Mouse (Mus musculus) embryonic facial prominence, embryonic 15.5 days (tissue): Measurements from ENCODE around the gene Ahcyl2. TPM values are rescaled to one million over a fixed set of nuclear protein-coding genes. Genes with fewer than 3 reads are reported as not detected.
A peak's percentile ranks its signal among the peaks of the same experiment; 100 is the strongest.

Experiments used
- ATAC-seq: fragments of 200-750 bp; cut with Nextera tagmentation; 2 replicates; pipeline ENCODE4 v1.8.0; 2017; ENCODE audit warnings: low read depth, moderate TSS enrichment; ENCODE audit not compliant: insufficient number of reproducible peaks, low FRiP score, low TSS enrichment
- H3K27ac ChIP-seq: fragments of 300-500 bp; sonication (generic); replicated peaks from 2 replicates; pipeline ENCODE4 v1.5.1; 2015; ENCODE audit warnings: mild to moderate bottlenecking, inconsistent platforms
- H3K27me3 ChIP-seq: fragments of 300-500 bp; sonication (generic); 2 replicates; pipeline ENCODE4 v1.6.1; 2015; ENCODE audit warnings: inconsistent platforms
- H3K36me3 ChIP-seq: fragments of 300-500 bp; sonication (generic); 2 replicates; pipeline ENCODE4 v1.6.1; 2015; ENCODE audit warnings: mild to moderate bottlenecking, inconsistent platforms
- H3K4me1 ChIP-seq: fragments of 300-500 bp; sonication (generic); 2 replicates; pipeline ENCODE4 v1.6.1; 2015; ENCODE audit warnings: inconsistent platforms
- H3K4me2 ChIP-seq: fragments of 300-500 bp; sonication (generic); replicated peaks from 2 replicates; pipeline ENCODE4 v1.6.1; 2015; ENCODE audit warnings: mild to moderate bottlenecking, inconsistent platforms
- H3K4me3 ChIP-seq: fragments of 300-500 bp; sonication (generic); replicated peaks from 2 replicates; pipeline ENCODE4 v1.5.1; 2015; ENCODE audit warnings: mild to moderate bottlenecking, inconsistent platforms
- H3K9ac ChIP-seq: fragments of 300-500 bp; sonication (generic); 2 replicates; pipeline ENCODE4 v1.6.1; 2015; ENCODE audit warnings: inconsistent platforms
- H3K9me3 ChIP-seq: fragments of 300-500 bp; sonication (generic); replicated peaks from 2 replicates; pipeline ENCODE4 v1.6.1; 2016; ENCODE audit warnings: inconsistent platforms
- WGBS: fragments of 180-500 bp; shearing (Covaris S2); methylation state at CpG from one replicate; pipeline ENCODE4 v1.1.7; 2015; 5-methylcytosine and 5-hydroxymethylcytosine counted together
- polyA plus RNA-seq: library from polyadenylated mRNA; unstranded; fragments of >200 nt; fragmentation: Nextera tagmentation; extraction: Ambion mirVana; gene quantifications from 2 replicates; pipeline ENCODE4 v1.2.1, GENCODE M21; 2015

The Ahcyl2 gene
- 14.2 and 14.9 TPM in 2 replicates for polyA plus RNA-seq

GRCm38 (mm10) chr6:29767813-29768660, at the start of gene Ahcyl2:
Ahcyl2 (plus strand) TSS chr6:29768011.
- Histone ChIP-seq H3K36me3 (no peaks in the 10 kb centered on the region), H3K4me3 (peak within 1 kb of the TSS; percentile 88), H3K4me2 (peak within 1 kb of the TSS; percentile 71), H3K4me1 (0 out of 2 replicates have a peak, but pooled peaks cover 9% of the 10 kb centered on the region), H3K9me3 (no peaks in the 10 kb centered on the region), H3K27me3 (no peaks in the 10 kb centered on the region), H3K27ac (peak within 1 kb of the TSS; percentile 90), H3K9ac (peak within 1 kb of the TSS; percentile 74)
- under 1% methylated on average over 53 of the region's 61 CpGs for WGBS
- peak; percentile 99 for ATAC-seq

DNA sequence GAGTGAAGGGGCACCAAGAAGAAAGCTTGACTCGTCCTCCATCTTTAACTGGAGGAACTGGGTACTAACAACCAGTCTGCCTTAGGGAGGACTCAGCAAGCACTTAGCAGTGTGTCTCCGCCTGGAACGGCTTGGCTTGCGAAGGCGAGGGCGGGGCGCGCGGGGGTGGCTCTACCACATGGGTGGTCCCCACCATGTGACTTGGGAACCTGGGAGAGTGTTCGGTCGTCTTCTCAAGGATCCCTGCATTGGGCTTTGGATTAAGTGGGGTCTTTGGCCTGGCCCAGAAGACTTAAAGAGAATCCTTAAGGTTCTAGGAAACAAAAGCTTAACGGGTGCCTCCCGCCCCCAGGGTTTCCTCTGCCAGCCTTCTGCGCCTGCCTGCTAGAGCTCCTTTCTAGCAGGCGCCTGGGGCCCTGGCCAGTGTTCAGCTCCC, 48.9 kb upstream of the Ahcyl2 start:
- WGBS: 1% methylated on average over 15 of the region's 15 CpGs
- Histone ChIP-seq H3K27ac (peak overlapping the region; percentile 75), H3K27me3 (no peaks in the 10 kb centered on the region), H3K36me3 (no peaks in the 10 kb centered on the region), H3K4me1 (peaks cover 21% of the 10 kb centered on the region), H3K9ac (peak overlapping the region; percentile 18; the same call in 1 of the 2 replicates), H3K4me2 (peak overlapping the region; percentile 64), H3K4me3 (peak overlapping the region; percentile 44), H3K9me3 (no peaks in the 10 kb centered on the region)
- peak; percentile 77; the same call in 1 of the 2 replicates for ATAC-seq

GRCm38 (mm10) chr6:29721890-29722289, 45.9 kb upstream of the Ahcyl2 start:
- Histone ChIP-seq H3K9ac (no peak overlapping the region), H3K9me3 (no peaks in the 10 kb centered on the region), H3K27ac (no peak overlapping the region), H3K27me3 (no peaks in the 10 kb centered on the region), H3K4me1 (peaks cover 21% of the 10 kb centered on the region), H3K4me3 (no peak overlapping the region), H3K4me2 (no peak overlapping the region), H3K36me3 (no peaks in the 10 kb centered on the region)
- ATAC-seq: no peak
- WGBS: 71% methylated on average over 2 of the region's 2 CpGs

DNA sequence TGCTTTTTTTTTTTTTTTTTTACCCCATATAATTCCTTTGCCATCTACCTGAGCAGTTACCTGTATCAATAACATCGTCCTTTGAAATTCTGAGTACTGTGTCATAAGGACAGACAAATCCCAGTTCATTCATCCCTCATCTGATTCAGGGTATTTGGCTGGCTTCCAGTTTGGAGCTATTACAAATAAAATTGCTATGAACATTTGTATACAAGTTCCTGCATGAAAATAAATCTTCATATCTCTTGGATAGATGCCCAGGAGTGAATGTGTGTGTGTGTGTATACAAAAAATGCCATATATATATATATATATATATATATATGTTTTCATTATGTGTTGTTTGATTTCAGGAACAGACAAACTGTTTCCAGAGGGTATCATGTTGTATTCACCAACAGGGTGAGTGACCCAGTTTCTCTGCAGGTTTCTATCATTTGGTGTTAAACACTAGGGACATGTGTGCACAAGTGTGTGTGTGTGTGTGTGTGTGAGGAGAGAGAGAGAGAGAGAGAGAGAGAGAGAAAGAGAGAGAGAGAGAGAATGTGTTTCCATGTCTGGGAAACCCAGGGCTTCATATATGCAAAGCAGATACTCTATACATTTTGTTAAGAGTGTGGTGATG, 41.1 kb upstream of the Ahcyl2 start:
- WGBS: 49% methylated on average over 1 of the region's 1 CpGs
- Histone ChIP-seq H3K4me3 (no peak overlapping the region), H3K9me3 (no peaks in the 10 kb centered on the region), H3K4me1 (no peaks in the 10 kb centered on the region), H3K4me2 (no peak overlapping the region), H3K36me3 (no peaks in the 10 kb centered on the region), H3K27me3 (no peaks in the 10 kb centered on the region), H3K9ac (no peak overlapping the region), H3K27ac (no peak overlapping the region)
- ATAC-seq: no peak

- Histone ChIP-seq H3K27me3 (no peaks in the 10 kb centered on the region), H3K9ac (no peak overlapping the region), H3K9me3 (no peaks in the 10 kb centered on the region), H3K4me1 (no peaks in the 10 kb centered on the region), H3K27ac (no peak overlapping the region), H3K36me3 (no peaks in the 10 kb centered on the region), H3K4me3 (no peak overlapping the region), H3K4me2 (no peak overlapping the region)
- no peak for ATAC-seq
- 81% methylated on average over 3 of the region's 3 CpGs for WGBS
Measured at GRCm38 (mm10) chr6:29728035-29728434, 39.8 kb upstream of the Ahcyl2 start.

GRCm38 (mm10) chr6:29729491-29729890, 38.3 kb upstream of the Ahcyl2 start:
- no peak for ATAC-seq
- H3K4me3 ChIP-seq: no peak overlapping the region
- no peak overlapping the region for H3K4me2 ChIP-seq
- no peaks in the 10 kb centered on the region for H3K36me3 ChIP-seq
- H3K27ac ChIP-seq: no peak overlapping the region
- no peak overlapping the region for H3K9ac ChIP-seq
- no peaks in the 10 kb centered on the region for H3K4me1 ChIP-seq
- no peaks in the 10 kb centered on the region for H3K27me3 ChIP-seq
- no peaks in the 10 kb centered on the region for H3K9me3 ChIP-seq
- WGBS: 63% methylated on average over 1 of the region's 1 CpGs

- WGBS: 0% methylated on average over 28 of the region's 30 CpGs
- peak within 1 kb of the TSS; percentile 79 for H3K4me2 ChIP-seq
- H3K36me3 ChIP-seq: 0 out of 2 replicates have a peak, but pooled peaks cover 10% of the 10 kb centered on the region
- H3K4me1 ChIP-seq: peaks cover 19% of the 10 kb centered on the region
- H3K27ac ChIP-seq: peak within 1 kb of the TSS; percentile 98
- H3K9me3 ChIP-seq: no peaks in the 10 kb centered on the region
- ATAC-seq: peak; percentile 97
- H3K9ac ChIP-seq: peak within 1 kb of the TSS; percentile 98
- no peaks in the 10 kb centered on the region for H3K27me3 ChIP-seq
- H3K4me3 ChIP-seq: peak within 1 kb of the TSS; percentile 90
Measured at GRCm38 (mm10) chr6:29735336-29735688, 32.5 kb upstream of the Ahcyl2 start, which contains the start of gene Smo. Smo (plus strand) TSS chr6:29735503.

GRCm38 (mm10) chr6:29735689-29736451, 31.9 kb upstream of the Ahcyl2 start:
- H3K4me1 ChIP-seq: peaks cover 19% of the 10 kb centered on the region
- H3K4me2 ChIP-seq: peak overlapping the region; percentile 79
- H3K27ac ChIP-seq: peak overlapping the region; percentile 98
- ATAC-seq: peak; percentile 73
- 0 out of 2 replicates have a peak, but pooled peaks cover 10% of the 10 kb centered on the region for H3K36me3 ChIP-seq
- peak overlapping the region; percentile 98 for H3K9ac ChIP-seq
- no peaks in the 10 kb centered on the region for H3K9me3 ChIP-seq
- H3K4me3 ChIP-seq: peak overlapping the region; percentile 90
- WGBS: under 1% methylated on average over 75 of the region's 75 CpGs
- no peaks in the 10 kb centered on the region for H3K27me3 ChIP-seq

DNA sequence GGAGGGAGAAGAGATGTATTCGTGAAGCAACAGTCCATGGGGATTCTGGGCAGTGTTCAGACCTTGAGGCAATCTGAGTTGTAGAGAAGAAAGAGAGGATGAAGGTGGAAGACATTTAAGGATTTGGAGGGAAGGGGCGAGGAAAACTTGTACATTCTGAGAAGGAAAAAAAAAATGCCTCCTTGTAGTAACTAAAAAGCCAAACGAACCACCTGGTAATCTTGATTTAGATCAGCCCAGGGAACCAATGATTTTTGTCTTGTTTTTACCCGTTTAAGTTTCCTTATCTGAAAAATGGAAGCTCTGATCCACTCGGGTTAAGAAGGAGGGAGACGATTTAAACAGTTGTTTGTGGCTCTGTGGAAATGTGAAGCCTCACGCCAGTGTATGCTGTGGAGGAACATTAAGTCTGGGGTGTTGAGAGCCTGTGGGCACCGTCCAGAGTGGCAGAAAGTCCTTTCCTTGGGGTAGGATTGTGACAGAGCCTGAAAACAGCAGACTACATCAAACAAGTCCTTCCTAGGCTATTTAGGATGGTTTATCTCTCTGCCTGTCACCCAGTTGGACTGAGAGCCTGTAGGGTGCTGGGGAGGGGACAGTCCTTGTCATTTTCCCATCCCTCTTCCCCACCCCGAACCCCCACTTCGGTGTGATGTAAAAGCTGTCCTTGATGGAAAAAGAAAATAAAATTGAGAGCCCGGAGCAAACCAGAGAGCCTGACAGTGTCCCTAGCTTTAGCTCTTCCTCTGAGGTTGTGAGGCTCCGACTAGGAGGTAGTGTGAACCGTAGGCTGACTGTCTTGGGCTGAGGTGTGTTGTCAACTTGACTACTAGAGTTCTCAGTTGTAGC, 31.0 kb upstream of the Ahcyl2 start:
- peak overlapping the region; percentile 79 for H3K4me2 ChIP-seq
- no peaks in the 10 kb centered on the region for H3K9me3 ChIP-seq
- WGBS: 10% methylated on average over 13 of the region's 13 CpGs
- peak overlapping the region; percentile 90 for H3K4me3 ChIP-seq
- no peak for ATAC-seq
- H3K4me1 ChIP-seq: peaks cover 19% of the 10 kb centered on the region
- H3K36me3 ChIP-seq: 0 out of 2 replicates have a peak, but pooled peaks cover 10% of the 10 kb centered on the region
- no peaks in the 10 kb centered on the region for H3K27me3 ChIP-seq
- peak overlapping the region; percentile 98 for H3K27ac ChIP-seq
- peak overlapping the region; percentile 98 for H3K9ac ChIP-seq

DNA sequence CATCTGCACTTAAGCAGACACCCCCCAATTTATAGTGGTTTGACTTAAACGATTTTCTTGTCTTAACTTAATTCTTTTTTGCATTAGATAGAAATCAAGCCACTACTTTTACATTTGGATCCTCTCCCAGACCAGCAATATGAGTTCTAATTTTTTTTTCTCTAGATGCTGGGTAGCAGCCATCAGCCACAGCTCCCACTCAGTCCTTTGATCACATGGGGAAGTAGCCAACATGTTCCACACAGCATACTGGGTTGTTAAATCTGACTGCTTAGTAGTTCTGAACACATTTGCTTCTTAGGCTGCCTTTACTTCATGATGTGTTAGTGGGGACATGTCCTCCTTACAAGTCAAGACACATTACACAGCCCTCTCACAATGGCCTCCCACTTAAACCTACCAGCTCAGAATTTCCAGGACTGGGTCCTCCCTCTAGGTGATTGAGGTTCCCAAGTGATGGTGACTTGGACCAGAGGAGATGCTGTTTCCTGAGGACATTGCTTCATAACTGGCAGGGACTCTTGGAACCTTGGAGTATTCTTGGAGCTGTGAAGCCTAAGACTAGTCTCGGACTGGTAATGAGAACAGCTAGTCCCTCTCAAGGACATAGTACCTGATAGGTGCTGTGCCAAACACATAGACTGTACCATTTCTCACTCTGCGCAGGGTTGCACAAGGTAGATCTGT, 16.2 kb upstream of the Ahcyl2 start:
- ATAC-seq: no peak
- Histone ChIP-seq H3K27me3 (no peaks in the 10 kb centered on the region), H3K36me3 (peaks cover 32% of the 10 kb centered on the region), H3K4me2 (no peak overlapping the region), H3K4me1 (peaks cover 17% of the 10 kb centered on the region; the same call in 1 of the 2 replicates), H3K27ac (no peak overlapping the region), H3K9ac (no peak overlapping the region), H3K9me3 (peaks cover 4% of the 10 kb centered on the region; the same call in 1 of the 2 replicates), H3K4me3 (no peak overlapping the region)
- WGBS: 85% methylated on average over 3 of the region's 3 CpGs
